Mouse (Mus musculus) ES-Bruce4 (cell line): ENCODE measurements at regions not wholly inside any gene's neighbourhood (a gene's known extent, or its start where the extent isn't known, plus 50 kb on each side); places are given as distances from the start of the nearest gene placed in this dataset.

Experiments
- CTCF ChIP-seq: IDR thresholded peaks from one replicate; pipeline ENCODE4 v1.8.1; 2011; ENCODE audit warnings: low read depth, low read length
- EP300 ChIP-seq: IDR thresholded peaks from 2 replicates; pipeline ENCODE4 v1.6.1; 2011; ENCODE audit warnings: low read depth, low read length; ENCODE audit not compliant: insufficient read depth
- POLR2A ChIP-seq: IDR thresholded peaks from one replicate; pipeline ENCODE4 v1.8.1; 2011; ENCODE audit warnings: low read length; ENCODE audit not compliant: insufficient read depth

DNA sequence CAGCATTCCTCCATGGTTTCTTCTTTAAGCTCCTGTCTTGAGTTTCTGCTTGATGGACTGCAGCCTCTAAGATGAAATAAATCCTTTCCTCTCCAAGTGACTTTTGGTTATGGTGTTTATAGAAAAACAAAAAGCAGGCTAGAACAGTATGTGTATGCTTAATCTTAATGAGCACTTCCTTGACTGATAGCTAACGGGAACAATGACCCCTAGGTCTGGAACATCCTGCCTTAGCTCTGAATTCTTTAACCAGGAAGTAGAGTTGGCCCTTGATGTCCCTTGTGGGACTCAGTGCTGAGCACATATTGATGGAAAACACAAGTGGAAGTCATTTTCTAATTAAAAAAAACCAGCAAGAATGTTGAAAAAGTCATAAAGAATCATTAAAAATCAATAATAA lies 219.0 kb upstream of the Mki67 start:
- TF ChIP-seq CTCF = no peak
- TF ChIP-seq POLR2A = no peak
- TF ChIP-seq EP300 = no peak
